Mouse (Mus musculus): ENCODE data around the gene Camk1d. TPM values are rescaled to one million over a fixed set of nuclear protein-coding genes. Genes with fewer than 3 reads are reported as not detected.
"Not testable (repeated sequence)": the region's sequence is repeated elsewhere in the genome, so short reads cannot be mapped to it uniquely, and the experiment has no call there.

Camk1d gene
- polyA plus RNA-seq, 1 experiment = 9.0 TPM

GRCm38 (mm10) chr2:5392470-5392869 is 321.8 kb downstream of the Camk1d start:
- 61% methylated on average over 4 of the region's 4 CpGs for WGBS
- no peak for DNase-seq (ENCODE audit: low read depth, low spot score)

- DNase-seq (ENCODE audit: low read depth, low spot score) = no peak
- WGBS = 93% methylated on average over 7 of the region's 7 CpGs
These were observed 325.9 kb downstream of the Camk1d start for GRCm38 (mm10) chr2:5388381-5388780.

- WGBS = 71% methylated on average over 12 of the region's 12 CpGs
- DNase-seq (ENCODE audit: low read depth, low spot score) = no peak
These were observed 332.3 kb downstream of the Camk1d start for GRCm38 (mm10) chr2:5381712-5382710.

- WGBS = 82% methylated on average over 7 of the region's 7 CpGs
These were observed 333.3 kb downstream of the Camk1d start for GRCm38 (mm10) chr2:5380973-5381372.

GRCm38 (mm10) chr2:5378922-5379321 is 335.4 kb downstream of the Camk1d start:
- WGBS = 56% methylated on average over 18 of the region's 18 CpGs
- DNase-seq (ENCODE audit: low read depth, low spot score) = not testable (repeated sequence)

More at GRCm38 (mm10) chr2:5380973-5381372, 333.3 kb downstream of the Camk1d start:
- no peak for DNase-seq (ENCODE audit: low read depth, low spot score)

GRCm38 (mm10) chr2:5378066-5378672 is 336.1 kb downstream of the Camk1d start:
- 85% methylated on average over 6 of the region's 6 CpGs for WGBS
- DNase-seq (ENCODE audit: low read depth, low spot score) = no peak

GRCm38 (mm10) chr2:5372886-5373429 is 341.4 kb downstream of the Camk1d start:
- 54% methylated on average over 6 of the region's 6 CpGs for WGBS
- no peak for DNase-seq (ENCODE audit: low read depth, low spot score)

- no peak for DNase-seq (ENCODE audit: low read depth, low spot score)
- WGBS = 83% methylated on average over 3 of the region's 3 CpGs
These were observed 343.0 kb downstream of the Camk1d start for GRCm38 (mm10) chr2:5371316-5371715.

GRCm38 (mm10) chr2:5370591-5370990 is 343.7 kb downstream of the Camk1d start:
- WGBS = 89% methylated on average over 3 of the region's 3 CpGs
- no peak for DNase-seq (ENCODE audit: low read depth, low spot score)

GRCm38 (mm10) chr2:5363836-5364235 is 350.5 kb downstream of the Camk1d start:
- WGBS = 67% methylated on average over 5 of the region's 5 CpGs

GRCm38 (mm10) chr2:5358049-5358448 is 356.3 kb downstream of the Camk1d start:
- WGBS = 93% methylated on average over 5 of the region's 5 CpGs
- no peak for DNase-seq (ENCODE audit: low read depth, low spot score)

More at GRCm38 (mm10) chr2:5363836-5364235, 350.5 kb downstream of the Camk1d start:
- no peak for DNase-seq (ENCODE audit: low read depth, low spot score)

- no peak for DNase-seq (ENCODE audit: low read depth, low spot score)
- WGBS = 85% methylated on average over 4 of the region's 4 CpGs
These were observed 357.3 kb downstream of the Camk1d start for GRCm38 (mm10) chr2:5357056-5357455.

GRCm38 (mm10) chr2:5352821-5353522 is 361.3 kb downstream of the Camk1d start:
- WGBS = 84% methylated on average over 13 of the region's 13 CpGs
- DNase-seq (ENCODE audit: low read depth, low spot score) = no peak

GRCm38 (mm10) chr2:5345344-5345743 is 369.0 kb downstream of the Camk1d start:
- WGBS = 46% methylated on average over 9 of the region's 9 CpGs

GRCm38 (mm10) chr2:5327533-5328250 is 386.6 kb downstream of the Camk1d start:
- no peak for DNase-seq (ENCODE audit: low read depth, low spot score)

More at GRCm38 (mm10) chr2:5345344-5345743, 369.0 kb downstream of the Camk1d start:
- DNase-seq (ENCODE audit: low read depth, low spot score) = no peak

GRCm38 (mm10) chr2:5324806-5325205 is 389.5 kb downstream of the Camk1d start:
- no peak for DNase-seq (ENCODE audit: low read depth, low spot score)
- WGBS = 80% methylated on average over 3 of the region's 3 CpGs

More at GRCm38 (mm10) chr2:5327533-5328250, 386.6 kb downstream of the Camk1d start:
- WGBS = 89% methylated on average over 12 of the region's 12 CpGs

GRCm38 (mm10) chr2:5321660-5322295 is 392.5 kb downstream of the Camk1d start:
- no peak for DNase-seq (ENCODE audit: low read depth, low spot score)
- WGBS = 86% methylated on average over 8 of the region's 8 CpGs

GRCm38 (mm10) chr2:5319138-5319537 is 395.2 kb downstream of the Camk1d start:
- WGBS = 93% methylated on average over 3 of the region's 3 CpGs
- no peak for DNase-seq (ENCODE audit: low read depth, low spot score)

- WGBS = 61% methylated on average over 5 of the region's 5 CpGs
- DNase-seq (ENCODE audit: low read depth, low spot score) = no peak
These were observed 397.6 kb downstream of the Camk1d start for GRCm38 (mm10) chr2:5316763-5317162.
